Comparison of ENCODE assay signal across 9 mouse cellular contexts in the genomic region with DNA sequence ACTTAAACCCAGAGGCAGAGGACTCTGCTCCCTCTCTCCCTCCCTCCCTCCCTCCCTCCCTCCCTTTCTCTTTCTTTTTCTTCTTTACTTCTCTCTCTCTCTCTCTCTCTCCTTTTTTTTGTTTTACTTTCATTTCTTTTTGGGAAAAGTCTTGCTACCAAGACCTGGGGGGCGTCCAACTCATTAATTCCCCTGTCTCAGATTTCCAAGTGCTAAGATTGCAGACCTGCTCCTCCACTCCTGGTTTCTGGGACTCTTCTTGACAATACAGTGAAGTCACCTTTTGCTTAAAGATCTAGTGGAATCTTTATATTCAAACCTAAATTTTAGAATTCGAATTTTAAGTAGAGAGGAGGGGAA. TPM values are rescaled to one million over a fixed set of nuclear protein-coding genes. Genes with fewer than 3 reads are reported as not detected.
DNase-seq lines count a peak whose midpoint lies in the region; ATAC-seq and TF ChIP-seq lines count a peak whose summit lies in the region.
"Had no signal": no experiment of that assay in that cellular context is flagged by ENCODE, and none has a peak within 500 bp of the region (broad histone marks: within the 10 kb centered on the region; RNA-seq: fewer than 3 reads in every experiment).

No protein-coding gene starts in this region.

- ATAC-seq in kidney, embryonic 15.5 days (replicated peaks; ENCODE audit: low FRiP score) = peak; percentile 30
- no peak for ATAC-seq in embryonic facial prominence, embryonic 14.5 days (ENCODE audit: low read depth)
- no peak for ATAC-seq in intestine, postnatal 0 days

- peaks cover 28% of the 10 kb centered on the region for H3K79me2 ChIP-seq in myocyte (ENCODE audit: control insufficient read depth, insufficient read depth)

- peak overlapping the region; percentile 78 for H3K4me3 ChIP-seq in kidney, embryonic 15.5 days (replicated peaks)
- H3K4me3 ChIP-seq in embryonic facial prominence, embryonic 14.5 days (ENCODE audit: low read depth, low read length) = peak overlapping the region; percentile 87
- peak overlapping the region; percentile 68; the same call in 1 of the 2 replicates for H3K4me3 ChIP-seq in intestine, postnatal 0 days (ENCODE audit: low read depth, low read length)
- H3K4me3 ChIP-seq in myocyte = peak overlapping the region; percentile 76

- TF ChIP-seq POLR2A in myocyte (IDR thresholded peaks at IDR 0.05; ENCODE audit: insufficient read length, low read depth) = no peak

- H3K27me3 ChIP-seq in kidney, embryonic 15.5 days = no peaks in the 10 kb centered on the region
- no peaks in the 10 kb centered on the region for H3K27me3 ChIP-seq in embryonic facial prominence, embryonic 14.5 days (replicated peaks; ENCODE audit: control insufficient read depth, insufficient read depth, low read length)
- no peaks in the 10 kb centered on the region for H3K27me3 ChIP-seq in intestine, postnatal 0 days (replicated peaks; ENCODE audit: control insufficient read depth, insufficient read depth, low read length)
- H3K27me3 ChIP-seq in myocyte (ENCODE audit: control insufficient read depth, insufficient read depth, insufficient read length) = no peaks in the 10 kb centered on the region

- H3K27ac ChIP-seq in kidney, embryonic 15.5 days = peak overlapping the region; percentile 58; the same call in 1 of the 2 replicates
- H3K27ac ChIP-seq in embryonic facial prominence, embryonic 14.5 days (replicated peaks; ENCODE audit: low read depth, low read length) = no peak overlapping the region; the same call in 1 of the 2 replicates
- H3K27ac ChIP-seq in intestine, postnatal 0 days (ENCODE audit: low read depth, low read length) = peak overlapping the region; percentile 36; the same call in 1 of the 2 replicates

- peak overlapping the region; percentile 3 for H3ac ChIP-seq in myocyte (ENCODE audit: control insufficient read depth, insufficient read length)

- no peaks in the 10 kb centered on the region for H3K9me3 ChIP-seq in kidney, embryonic 15.5 days (replicated peaks)
- H3K9me3 ChIP-seq in embryonic facial prominence, embryonic 14.5 days (ENCODE audit: control insufficient read depth, low read length) = no peaks in the 10 kb centered on the region
- H3K9me3 ChIP-seq in intestine, postnatal 0 days (ENCODE audit: control insufficient read depth) = no peaks in the 10 kb centered on the region

- no peak overlapping the region for H3K9ac ChIP-seq in kidney, embryonic 15.5 days
- H3K9ac ChIP-seq in embryonic facial prominence, embryonic 14.5 days (ENCODE audit: low read depth, low read length) = peak overlapping the region; percentile 56
- H3K9ac ChIP-seq in intestine, postnatal 0 days (ENCODE audit: low read depth, low read length) = no peak overlapping the region

- H3K4me1 ChIP-seq in kidney, embryonic 15.5 days = peaks cover 29% of the 10 kb centered on the region
- H3K4me1 ChIP-seq in embryonic facial prominence, embryonic 14.5 days (ENCODE audit: control insufficient read depth, insufficient read depth, low read length) = peaks cover 10% of the 10 kb centered on the region
- 0 out of 2 replicates have a peak, but pooled peaks cover 11% of the 10 kb centered on the region for H3K4me1 ChIP-seq in intestine, postnatal 0 days (replicated peaks; ENCODE audit: control insufficient read depth, insufficient read depth, low read length)

- 6% methylated on average over 2 of the region's 2 CpGs for WGBS in kidney, embryonic 15.5 days
- WGBS in embryonic facial prominence, embryonic 14.5 days = 4% methylated on average over 2 of the region's 2 CpGs
- 7% methylated on average over 2 of the region's 2 CpGs for WGBS in intestine, postnatal 0 days

- DNase-seq in kidney, adult 8-10 months = no peak
- no peak for DNase-seq in embryonic facial prominence, embryonic 14.5 days (ENCODE audit: low spot score)
- no peak for DNase-seq in adrenal gland, postnatal 25 days
- no peak for DNase-seq in retina, embryonic 14.5 days (ENCODE audit: low spot score)
- no peak for DNase-seq in kidney, postnatal 4 days

- peak overlapping the region; percentile 79 for H3K4me2 ChIP-seq in kidney, embryonic 15.5 days
- H3K4me2 ChIP-seq in embryonic facial prominence, embryonic 14.5 days (ENCODE audit: low read depth, low read length) = peak overlapping the region; percentile 98
- peak overlapping the region; percentile 95 for H3K4me2 ChIP-seq in intestine, postnatal 0 days (replicated peaks; ENCODE audit: low read depth)
- peak overlapping the region; percentile 97 for H3K4me2 ChIP-seq in myocyte (ENCODE audit: low read depth)

- TF ChIP-seq CTCF in intestine, postnatal 0 days (IDR thresholded peaks at IDR 0.05; ENCODE audit: low read depth) = no peak

- H3K36me3 ChIP-seq in kidney, embryonic 15.5 days = peaks cover 12% of the 10 kb centered on the region
- peaks cover 10% of the 10 kb centered on the region for H3K36me3 ChIP-seq in embryonic facial prominence, embryonic 14.5 days (ENCODE audit: control insufficient read depth, insufficient read depth, low read length)
- peaks cover 11% of the 10 kb centered on the region for H3K36me3 ChIP-seq in intestine, postnatal 0 days (ENCODE audit: control insufficient read depth, insufficient read depth)
- no peaks in the 10 kb centered on the region for H3K36me3 ChIP-seq in myocyte (ENCODE audit: control insufficient read depth, insufficient read depth)

TF ChIP-seq in myocyte, 11 proteins besides CTCF, POLR2A, EP300 and RAD21:
- TF ChIP-seq TCF3 (IDR thresholded peaks at IDR 0.05; ENCODE audit: insufficient read length, low read depth) = no peak
- TF ChIP-seq USF1 (IDR thresholded peaks at IDR 0.05; ENCODE audit: low read depth) = no peak
- no peak for TF ChIP-seq TCF12 (IDR thresholded peaks at IDR 0.05; ENCODE audit: insufficient read depth, poor library complexity, severe bottlenecking)
- no peak for TF ChIP-seq MYOG (IDR thresholded peaks at IDR 0.05; ENCODE audit: control insufficient read depth in 1 of 3, insufficient read depth in 1 of 3, insufficient read length in 2 of 3, low read depth in 2 of 3)
- TF ChIP-seq POLR2AphosphoS2 (IDR thresholded peaks at IDR 0.05; ENCODE audit: insufficient read length, low read depth) = no peak
- TF ChIP-seq MAX (IDR thresholded peaks at IDR 0.05; ENCODE audit: low read depth) = no peak
- TF ChIP-seq E2F4 (IDR thresholded peaks at IDR 0.05; ENCODE audit: insufficient read depth) = no peak
- TF ChIP-seq CEBPB (IDR thresholded peaks at IDR 0.05; ENCODE audit: insufficient read depth, poor library complexity, severe bottlenecking) = no peak
- no peak for TF ChIP-seq MYOD1 (IDR thresholded peaks at IDR 0.05; ENCODE audit: control insufficient read depth in 1 of 3, insufficient read length in 2 of 3, low read depth in 2 of 3)
- TF ChIP-seq SRF (IDR thresholded peaks at IDR 0.05; ENCODE audit: control insufficient read depth, insufficient read length, low read depth) = no peak
- no peak for TF ChIP-seq REST (IDR thresholded peaks at IDR 0.05; ENCODE audit: insufficient read depth, insufficient read length)

RNA-seq across cellular contexts. Expression of gene Slc25a44, which starts 0.4 kb away (rescaled TPM):
- polyA plus RNA-seq in kidney, embryonic 15.5 days (2015; fragmentation: Nextera tagmentation; extraction: Ambion mirVana) = 17.5 and 17.6 TPM in 2 replicates
- polyA plus RNA-seq in embryonic facial prominence, embryonic 14.5 days (2014; fragmentation: Nextera tagmentation; extraction: Ambion mirVana) = 18.1 and 21.4 TPM in 2 replicates
- 30.4 and 31.7 TPM in 2 replicates for polyA plus RNA-seq in intestine, postnatal 0 days (2015; fragmentation: Nextera tagmentation; extraction: Ambion mirVana)
- 19.3 TPM for polyA plus RNA-seq in myocyte (2012; fragmentation: generic; extraction: Trizol)
- 42.9 and 45.9 TPM in 2 replicates for total RNA-seq in adrenal gland, postnatal 25 days (2021)

RNA-seq across cellular contexts. Expression of gene Pmf1, which starts 15.2 kb away (rescaled TPM):
- 152 TPM in 2 replicates for polyA plus RNA-seq in kidney, embryonic 15.5 days (2015; fragmentation: Nextera tagmentation; extraction: Ambion mirVana)
- polyA plus RNA-seq in embryonic facial prominence, embryonic 14.5 days (2014; fragmentation: Nextera tagmentation; extraction: Ambion mirVana) = 87.0 and 99.7 TPM in 2 replicates
- 61.2 and 62.5 TPM in 2 replicates for polyA plus RNA-seq in intestine, postnatal 0 days (2015; fragmentation: Nextera tagmentation; extraction: Ambion mirVana)
- 59.0 TPM for polyA plus RNA-seq in myocyte (2012; fragmentation: generic; extraction: Trizol)
- total RNA-seq in adrenal gland, postnatal 25 days (2021) = 34.9 and 41.2 TPM in 2 replicates

RNA-seq across cellular contexts. Expression of gene Sema4a, which starts 35.7 kb away (rescaled TPM):
- polyA plus RNA-seq in kidney, embryonic 15.5 days (2015; fragmentation: Nextera tagmentation; extraction: Ambion mirVana) = 14.0 and 14.7 TPM in 2 replicates
- 9.5 and 10.1 TPM in 2 replicates for polyA plus RNA-seq in embryonic facial prominence, embryonic 14.5 days (2014; fragmentation: Nextera tagmentation; extraction: Ambion mirVana)
- polyA plus RNA-seq in intestine, postnatal 0 days (2015; fragmentation: Nextera tagmentation; extraction: Ambion mirVana) = 93.1 and 101 TPM in 2 replicates
- polyA plus RNA-seq in myocyte (2012; fragmentation: generic; extraction: Trizol) = 0.35 TPM
- total RNA-seq in adrenal gland, postnatal 25 days (2021) = 6.0 and 6.2 TPM in 2 replicates

RNA-seq across cellular contexts. Expression of gene Bglap, which starts 41.0 kb away (rescaled TPM):
- polyA plus RNA-seq in kidney, embryonic 15.5 days (2015; fragmentation: Nextera tagmentation; extraction: Ambion mirVana) = 5.6 TPM in 1 of 2 replicates, not detected in the other
- polyA plus RNA-seq in embryonic facial prominence, embryonic 14.5 days (2014; fragmentation: Nextera tagmentation; extraction: Ambion mirVana) = 7.9 and 33.0 TPM in 2 replicates
- polyA plus RNA-seq in intestine, postnatal 0 days (2015; fragmentation: Nextera tagmentation; extraction: Ambion mirVana) = not detected in 2 replicates
- polyA plus RNA-seq in myocyte (2012; fragmentation: generic; extraction: Trizol) = 0.34 TPM
- 4.3 TPM in 1 of 2 replicates, not detected in the other for total RNA-seq in adrenal gland, postnatal 25 days (2021)
- total RNA-seq: neutrophil, adult 5-6 weeks had no signal

RNA-seq across cellular contexts. Expression of gene Bglap2, which starts 46.8 kb away (rescaled TPM):
- 3.4 TPM in 1 of 2 replicates, not detected in the other for polyA plus RNA-seq in kidney, embryonic 15.5 days (2015; fragmentation: Nextera tagmentation; extraction: Ambion mirVana)
- 6.5 and 27.0 TPM in 2 replicates for polyA plus RNA-seq in embryonic facial prominence, embryonic 14.5 days (2014; fragmentation: Nextera tagmentation; extraction: Ambion mirVana)
- polyA plus RNA-seq in intestine, postnatal 0 days (2015; fragmentation: Nextera tagmentation; extraction: Ambion mirVana) = not detected in 2 replicates
- polyA plus RNA-seq in myocyte (2012; fragmentation: generic; extraction: Trizol) = 6.6 TPM
- total RNA-seq in adrenal gland, postnatal 25 days (2021) = 1.0 TPM in 1 of 2 replicates, not detected in the other
- total RNA-seq: neutrophil, adult 5-6 weeks had no signal
